Mouse (Mus musculus) liver, postnatal 0 days (tissue): Measurements from ENCODE around the gene Nup62. TPM values are rescaled to one million over a fixed set of nuclear protein-coding genes. Genes with fewer than 3 reads are reported as not detected.

Experiments used
- ATAC-seq: fragments of 200-750 bp; cut with Nextera tagmentation; 2 replicates; pipeline ENCODE4 v1.8.0; 2017; ENCODE audit warnings: mild to moderate bottlenecking, moderate library complexity
- DNase-seq: peaks from one replicate; pipeline ENCODE4 v3.0.0-alpha.2; 2016
- H3K27ac ChIP-seq: fragments of 300-500 bp; sonication (generic); 2 replicates; pipeline ENCODE4 v1.5.1; 2014; ENCODE audit warnings: antibody characterized with exemption, moderate library complexity, mild to moderate bottlenecking, low read depth
- H3K27me3 ChIP-seq: fragments of 300-500 bp; sonication (generic); 2 replicates; pipeline ENCODE4 v1.6.1; 2014; ENCODE audit warnings: low read length, control low read depth, mixed read lengths; ENCODE audit not compliant: insufficient read depth
- H3K36me3 ChIP-seq: fragments of 300-500 bp; sonication (generic); replicated peaks from 2 replicates; pipeline ENCODE4 v1.6.1; 2014; ENCODE audit warnings: mild to moderate bottlenecking, control low read depth, low read length, moderate library complexity, mixed read lengths; ENCODE audit not compliant: insufficient read depth
- H3K4me1 ChIP-seq: fragments of 300-500 bp; sonication (generic); 2 replicates; pipeline ENCODE4 v1.6.1; 2014; ENCODE audit warnings: antibody characterized with exemption, mild to moderate bottlenecking, control low read depth; ENCODE audit not compliant: insufficient read depth
- H3K4me2 ChIP-seq: fragments of 300-500 bp; sonication (generic); 2 replicates; pipeline ENCODE4 v1.6.1; 2014; ENCODE audit warnings: low read depth, mild to moderate bottlenecking, low read length, moderate library complexity, mixed read lengths
- H3K4me3 ChIP-seq: fragments of 300-500 bp; sonication (generic); 2 replicates; pipeline ENCODE4 v1.5.1; 2014; ENCODE audit warnings: low read depth, low read length
- H3K9ac ChIP-seq: fragments of 300-500 bp; sonication (generic); replicated peaks from 2 replicates; pipeline ENCODE4 v1.6.1; 2014; ENCODE audit warnings: mild to moderate bottlenecking, moderate library complexity
- H3K9me3 ChIP-seq: fragments of 300-500 bp; sonication (generic); 2 replicates; pipeline ENCODE4 v1.6.1; 2016; ENCODE audit warnings: mild to moderate bottlenecking, control low read depth, low read length, mixed read lengths
- CTCF ChIP-seq: sonication (generic); IDR thresholded peaks from 2 replicates; pipeline ENCODE4 v1.5.1; 2016; ENCODE audit warnings: antibody characterized with exemption, low read depth
- EP300 ChIP-seq: IDR thresholded peaks from 2 replicates; pipeline ENCODE4 v1.6.1; 2016; ENCODE audit warnings: antibody characterized with exemption, low read depth, mild to moderate bottlenecking
- WGBS: fragments of 180-500 bp; shearing (Covaris S2); extraction: QIAGEN DNeasy Blood & Tissue Kit; methylation state at CpG from one replicate; pipeline ENCODE4 v1.1.7; 2014; ENCODE audit not compliant: insufficient replicate concordance; 5-methylcytosine and 5-hydroxymethylcytosine counted together
- polyA plus RNA-seq: library from polyadenylated mRNA; unstranded; fragments of >200 nt; fragmentation: Nextera tagmentation; extraction: Ambion mirVana; gene quantifications from 2 replicates; pipeline ENCODE4 v1.2.1, GENCODE M21; 2015

Gene Nup62
- polyA plus RNA-seq, 1 experiment from 2014 or later, result 21.4 TPM

GRCm38 (mm10) chr7:44839491-44840191 lies 23.8 kb downstream of the Nup62 start:
- DNase-seq, result peak; percentile 57

GRCm38 (mm10) chr7:44840426-44840825 lies 24.5 kb downstream of the Nup62 start:
- no peak for ATAC-seq
- Histone ChIP-seq H3K36me3 (peaks cover 35% of the 10 kb centered on the region), H3K4me3 (no peak overlapping the region), H3K27me3 (0 out of 2 replicates have a peak, but pooled peaks cover 9% of the 10 kb centered on the region), H3K4me1 (peaks cover 24% of the 10 kb centered on the region), H3K9me3 (no peaks in the 10 kb centered on the region), H3K9ac (no peak overlapping the region), H3K27ac (no peak overlapping the region), H3K4me2 (peak overlapping the region; percentile 64; the same call in 1 of the 2 replicates)
- WGBS, result 44% methylated on average over 14 of the region's 14 CpGs
- no peak for DNase-seq
- no peak for TF ChIP-seq EP300

More at GRCm38 (mm10) chr7:44839491-44840191, 23.8 kb downstream of the Nup62 start:
- 0 out of 2 replicates have a peak, but pooled peaks cover 9% of the 10 kb centered on the region for H3K27me3 ChIP-seq
- H3K4me2 ChIP-seq, result peak overlapping the region; percentile 64
- H3K27ac ChIP-seq, result no peak overlapping the region
- peak overlapping the region; percentile 1; the same call in 1 of the 2 replicates for H3K9ac ChIP-seq
- WGBS, result 3% methylated on average over 56 of the region's 58 CpGs
- TF ChIP-seq EP300, result no peak
- no peak for TF ChIP-seq CTCF
- H3K36me3 ChIP-seq, result peaks cover 28% of the 10 kb centered on the region
- ATAC-seq, result peak; percentile 52
- no peaks in the 10 kb centered on the region for H3K9me3 ChIP-seq
- H3K4me3 ChIP-seq, result peak overlapping the region; percentile 29
- peaks cover 24% of the 10 kb centered on the region for H3K4me1 ChIP-seq

- 89% methylated on average over 8 of the region's 8 CpGs for WGBS
- Histone ChIP-seq H3K36me3 (peaks cover 48% of the 10 kb centered on the region), H3K9ac (no peak overlapping the region), H3K4me3 (no peak overlapping the region), H3K4me1 (peaks cover 15% of the 10 kb centered on the region), H3K27me3 (0 out of 2 replicates have a peak, but pooled peaks cover 9% of the 10 kb centered on the region), H3K4me2 (no peak overlapping the region), H3K27ac (no peak overlapping the region), H3K9me3 (no peaks in the 10 kb centered on the region)
- DNase-seq (no peak), ATAC-seq (no peak)
- no peak for TF ChIP-seq EP300
- TF ChIP-seq CTCF, result no peak
Measured at GRCm38 (mm10) chr7:44841825-44842463, 26.1 kb downstream of the Nup62 start.

GRCm38 (mm10) chr7:44845006-44845405 lies 29.1 kb downstream of the Nup62 start:
- Histone ChIP-seq H3K36me3 (peaks cover 48% of the 10 kb centered on the region), H3K4me2 (no peak overlapping the region), H3K4me1 (peaks cover 12% of the 10 kb centered on the region), H3K9me3 (no peaks in the 10 kb centered on the region), H3K27ac (no peak overlapping the region), H3K4me3 (no peak overlapping the region), H3K27me3 (0 out of 2 replicates have a peak, but pooled peaks cover 2% of the 10 kb centered on the region), H3K9ac (no peak overlapping the region)
- ATAC-seq (no peak), DNase-seq (no peak)
- WGBS, result 89% methylated on average over 10 of the region's 10 CpGs
- no peak for TF ChIP-seq EP300
- TF ChIP-seq CTCF, result no peak

- peaks cover 23% of the 10 kb centered on the region for H3K4me1 ChIP-seq
- H3K9me3 ChIP-seq, result no peaks in the 10 kb centered on the region
- no peak overlapping the region for H3K27ac ChIP-seq
- H3K4me2 ChIP-seq, result no peak overlapping the region
- 94% methylated on average over 7 of the region's 7 CpGs for WGBS
- H3K9ac ChIP-seq, result no peak overlapping the region
- H3K4me3 ChIP-seq, result no peak overlapping the region
- ATAC-seq (no peak), DNase-seq (no peak)
- H3K36me3 ChIP-seq, result peaks cover 46% of the 10 kb centered on the region
- TF ChIP-seq CTCF, result no peak
- TF ChIP-seq EP300, result no peak
- H3K27me3 ChIP-seq, result no peaks in the 10 kb centered on the region
Measured at GRCm38 (mm10) chr7:44846804-44847203, 30.9 kb downstream of the Nup62 start.

GRCm38 (mm10) chr7:44847772-44848171 lies 31.9 kb downstream of the Nup62 start:
- TF ChIP-seq CTCF (no peak), EP300 (no peak)
- 84% methylated on average over 5 of the region's 5 CpGs for WGBS
- peak overlapping the region; percentile 69 for H3K9ac ChIP-seq
- peak overlapping the region; percentile 99; the same call in 1 of the 2 replicates for H3K27ac ChIP-seq
- ATAC-seq (no peak), DNase-seq (no peak)
- peaks cover 39% of the 10 kb centered on the region for H3K36me3 ChIP-seq
- H3K27me3 ChIP-seq, result no peaks in the 10 kb centered on the region
- no peaks in the 10 kb centered on the region for H3K9me3 ChIP-seq
- H3K4me2 ChIP-seq, result peak overlapping the region; percentile 75
- H3K4me1 ChIP-seq, result peaks cover 26% of the 10 kb centered on the region
- H3K4me3 ChIP-seq, result peak overlapping the region; percentile 80
